Mouse (Mus musculus) neutrophil, adult 83 days (primary cell): ENCODE measurements around the gene Nat8f4. TPM values are rescaled to one million over a fixed set of nuclear protein-coding genes. Genes with fewer than 3 reads are reported as not detected.

Source experiments
- total RNA-seq, 2 experiments: library from RNA; stranded (reverse); gene quantifications; one replicate each; pipeline ENCODE4 v1.2.4; 2023

The Nat8f4 gene
- under 1 TPM; 0.85 to 0.86 TPM for total RNA-seq

GRCm38 (mm10) chr6:85904642-85905061, at the start of gene Nat8f4:
Nat8f4 (minus strand) TSS chr6:85904884.

DNA sequence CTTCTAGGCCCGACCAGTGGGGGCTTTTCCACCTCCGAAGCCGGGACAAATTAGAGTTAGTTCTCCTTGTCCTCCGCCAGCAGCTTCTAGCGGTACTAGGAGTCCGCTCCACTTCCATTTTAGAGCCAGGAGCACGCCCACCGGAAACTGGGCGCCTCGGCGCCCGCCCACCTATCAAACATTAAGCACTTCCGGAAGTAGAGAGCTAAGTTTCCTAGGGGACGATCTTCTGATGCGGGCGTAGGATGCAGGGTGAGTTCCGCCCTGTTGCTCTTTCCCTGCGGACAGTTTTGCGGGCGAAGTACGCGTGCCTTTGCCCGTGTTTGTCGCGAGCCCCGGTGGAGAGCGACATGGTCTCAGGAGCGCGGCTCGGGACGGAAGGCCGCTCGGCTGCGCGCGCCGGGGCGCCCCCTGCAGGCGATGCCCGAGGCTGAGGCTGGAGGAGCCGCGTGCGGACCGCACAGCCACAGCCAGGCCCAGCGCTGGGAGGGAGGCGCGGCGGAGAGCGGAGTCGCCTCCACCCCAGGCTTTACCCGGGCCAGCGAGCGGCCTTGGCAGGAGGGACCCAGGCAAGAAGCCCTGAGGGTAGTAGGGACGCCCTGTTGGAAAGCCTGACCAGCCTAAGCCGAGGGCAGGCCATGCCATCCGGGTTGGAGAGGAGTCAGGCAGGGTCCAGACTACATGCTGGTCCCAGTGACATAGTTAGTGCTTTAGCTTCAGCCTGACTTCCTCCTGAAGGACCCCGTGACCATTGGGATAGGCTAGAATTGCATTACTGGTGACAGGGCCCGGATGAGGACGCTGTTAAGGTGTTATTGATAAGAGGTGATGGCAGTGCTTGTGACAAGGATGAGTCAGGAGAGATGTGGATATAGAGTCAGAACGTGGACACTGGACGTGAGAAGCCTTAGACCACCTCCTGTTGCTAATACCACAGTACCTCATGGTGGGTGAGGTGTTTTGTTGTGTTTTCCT, 11.1 kb upstream of the Nat8f4 start, which contains the start of gene Nat8f1:
Gene Nat8f1, minus strand, starts transcription at position 149 of the 975 bp plus-strand sequence.

DNA sequence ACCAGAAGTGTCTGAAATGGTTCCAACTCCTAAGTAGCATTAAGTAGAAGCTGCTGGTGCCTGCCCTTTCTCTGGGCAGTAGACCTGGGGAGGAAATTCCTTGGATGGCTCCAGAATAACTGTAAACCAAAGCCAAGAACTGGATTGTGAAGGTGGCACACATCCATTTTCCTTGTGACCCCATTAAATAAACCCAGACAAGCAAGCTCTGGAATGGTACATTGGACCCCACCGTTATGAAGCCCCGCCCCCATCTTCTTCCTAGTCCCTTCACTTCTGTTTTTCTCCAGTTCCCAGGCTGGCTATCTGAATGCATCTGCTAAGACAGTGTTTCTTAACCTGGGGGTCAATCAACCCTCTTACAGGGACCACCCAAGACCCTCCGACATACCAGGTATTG, 6.9 kb upstream of the Nat8f4 start, which contains the start of gene Tprkb:
Gene Tprkb, plus strand, starts transcription at position 279 of the 400 bp plus-strand sequence.

DNA sequence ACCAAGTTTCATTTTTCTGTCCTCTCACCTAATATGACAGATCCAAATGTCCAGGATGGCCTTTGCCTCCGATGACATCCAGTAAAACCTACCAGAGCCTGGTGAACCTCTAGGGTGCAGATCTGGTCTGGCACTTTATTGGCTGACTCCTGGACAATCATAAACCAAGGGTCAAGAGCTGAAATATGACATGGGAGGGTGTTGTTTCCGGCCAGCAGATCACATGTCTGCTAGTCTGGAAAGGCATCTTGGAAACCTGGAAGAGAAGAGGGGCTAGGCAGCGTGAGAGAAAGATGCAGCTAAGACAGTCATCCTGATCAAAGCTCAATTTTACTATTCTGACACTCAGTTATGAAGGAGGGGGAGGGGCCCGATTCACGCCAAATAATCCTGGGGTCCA, 35.7 kb downstream of the Nat8f4 start, which contains the start of gene Nat8f2:
Gene Nat8f2, minus strand, starts transcription at position 153 of the 400 bp plus-strand sequence.

Other genes starting within 250 kb of the Nat8f4 start
- gene Nat8f7, start 191.7 kb downstream of the Nat8f4 start, total RNA-seq = not detected
- gene Nat8f3, start 139.1 kb downstream of the Nat8f4 start, total RNA-seq = not detected
- not detected for gene Nat8f6, start 83.9 kb downstream of the Nat8f4 start, total RNA-seq
- gene Nat8f5, start 83.9 kb downstream of the Nat8f4 start, total RNA-seq = not detected
- gene Nat8, start 72.8 kb downstream of the Nat8f4 start, total RNA-seq = not detected
- gene Nat8f2, start 35.7 kb downstream of the Nat8f4 start, total RNA-seq = not detected
- 1 to 10 TPM; 6.1 to 8.4 TPM for gene Tprkb, start 7.0 kb upstream of the Nat8f4 start, total RNA-seq
- 1 to 10 TPM in 1 of 2 experiments, under 1 TPM in 1; 0.95 to 2.8 TPM for gene Nat8f1, start 10.8 kb upstream of the Nat8f4 start, total RNA-seq
- 100 to 1,000 TPM; 103 to 125 TPM for gene Dusp11, start 56.8 kb upstream of the Nat8f4 start, total RNA-seq
- gene Figla, start 111.3 kb upstream of the Nat8f4 start, total RNA-seq = not detected
- gene Add2, start 123.8 kb upstream of the Nat8f4 start, total RNA-seq = 10 to 100 TPM; 17.5 to 23.9 TPM